Mouse (Mus musculus) NIH3T3 (cell line): ENCODE measurements at regions not wholly inside any gene's neighbourhood (a gene's known extent, or its start where the extent isn't known, plus 50 kb on each side); places are given as distances from the start of the nearest gene placed in this dataset.
"Not testable (repeated sequence)": the region's sequence is repeated elsewhere in the genome, so short reads cannot be mapped to it uniquely, and the experiment has no call there.

Source experiments
- DNase-seq: peaks from one replicate; pipeline ENCODE4 v3.0.0-alpha.2; 2012; ENCODE audit warnings: low read depth

DNA sequence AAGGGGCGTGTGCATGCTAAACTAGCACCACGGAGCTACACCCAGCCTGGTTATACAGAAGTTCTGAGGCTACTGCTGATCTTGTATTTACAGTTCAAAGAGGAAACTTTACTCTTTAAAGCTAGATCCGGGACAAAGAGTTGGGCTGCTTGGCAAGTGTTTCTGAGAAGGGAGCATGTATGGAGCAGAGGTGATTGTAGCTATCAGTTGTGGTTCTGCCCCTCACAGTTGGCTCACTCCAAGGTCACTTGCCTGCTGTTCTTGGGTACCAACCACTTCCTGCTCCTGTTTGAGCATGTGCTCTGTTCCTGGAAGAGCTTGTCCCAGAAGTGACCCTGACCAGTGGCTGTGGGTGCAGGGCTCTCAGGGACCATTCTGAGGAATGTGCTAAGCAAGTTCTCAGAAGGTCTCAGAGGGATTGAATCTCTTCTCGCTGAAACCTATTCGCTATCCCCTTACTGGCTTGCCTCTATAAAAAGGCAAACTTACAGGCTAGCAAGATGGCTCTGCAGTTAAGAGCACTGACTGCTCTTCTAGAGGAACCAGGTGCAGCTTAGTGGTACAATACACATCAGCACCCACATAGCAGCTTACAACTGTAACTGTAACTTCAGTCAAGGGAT, 94.9 kb upstream of the Max start:
- DNase-seq = no peak

GRCm38 (mm10) chr12:77054700-77055099, 92.7 kb upstream of the Max start:
- DNase-seq = no peak

- no peak for DNase-seq
Measured at GRCm38 (mm10) chr12:77054211-77054610, 92.2 kb upstream of the Max start.

DNA sequence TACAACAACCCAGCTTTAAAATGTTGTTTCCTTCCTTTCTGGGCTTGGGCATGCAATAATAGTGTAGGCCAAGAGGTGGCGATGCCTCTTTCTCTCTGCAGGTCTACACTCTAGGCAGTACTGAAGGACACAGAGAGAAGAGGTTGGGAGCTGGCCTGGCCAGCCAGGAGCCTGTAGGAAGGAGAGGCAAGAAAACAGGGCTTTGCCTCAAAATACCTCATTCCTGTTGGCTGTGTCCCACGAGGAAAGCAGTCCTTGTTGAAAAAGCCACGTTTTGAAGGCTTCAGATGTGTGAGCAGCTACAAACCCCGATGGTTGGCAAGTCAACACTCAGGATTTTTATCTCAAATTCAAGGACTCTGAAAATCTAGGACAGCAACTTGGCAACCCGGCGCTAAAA, 90.9 kb upstream of the Max start:
- peak; percentile 76 for DNase-seq

- no peak for DNase-seq
Measured at GRCm38 (mm10) chr12:77048380-77048779, 86.4 kb upstream of the Max start.

DNA sequence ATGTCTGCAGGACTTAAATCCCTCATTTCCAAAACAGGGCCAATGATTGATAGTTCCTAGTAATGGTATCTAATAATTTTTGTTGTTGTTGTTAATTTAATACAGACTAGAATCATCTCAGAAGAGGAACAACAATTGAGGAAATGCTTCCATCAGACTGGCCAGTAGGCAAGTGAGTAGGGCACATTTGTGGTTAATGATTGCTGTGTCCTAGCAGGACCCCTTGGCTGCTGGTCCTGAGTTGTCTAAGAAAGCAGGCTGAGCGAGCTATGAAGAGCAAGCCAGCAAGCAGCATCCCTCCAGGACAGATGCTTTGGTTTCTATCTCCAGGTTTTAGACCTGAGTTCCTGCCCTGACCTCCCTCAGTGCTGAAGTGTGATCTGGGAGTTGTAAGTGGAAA, 85.3 kb upstream of the Max start:
- DNase-seq = no peak

DNA sequence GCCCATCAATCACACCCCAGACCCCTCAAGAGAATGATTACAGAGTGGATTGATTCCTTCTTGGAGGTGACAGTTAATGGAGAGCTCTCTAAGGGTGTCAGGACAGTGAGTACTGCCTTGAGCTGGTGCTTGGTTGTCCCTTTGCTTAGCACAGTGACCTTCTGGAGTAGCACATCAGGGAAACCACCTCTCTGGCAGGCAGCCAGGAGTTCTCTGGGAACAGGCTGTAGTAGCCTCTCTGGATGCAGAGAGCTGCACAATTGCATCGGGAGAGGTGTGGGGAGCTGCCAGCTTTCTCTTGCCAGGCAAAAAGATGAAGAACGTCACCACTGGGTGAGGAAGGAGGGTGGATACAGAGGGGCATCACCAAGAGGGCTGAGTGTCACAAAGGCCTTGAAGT, 84.0 kb upstream of the Max start:
- peak; percentile 11 for DNase-seq

DNA sequence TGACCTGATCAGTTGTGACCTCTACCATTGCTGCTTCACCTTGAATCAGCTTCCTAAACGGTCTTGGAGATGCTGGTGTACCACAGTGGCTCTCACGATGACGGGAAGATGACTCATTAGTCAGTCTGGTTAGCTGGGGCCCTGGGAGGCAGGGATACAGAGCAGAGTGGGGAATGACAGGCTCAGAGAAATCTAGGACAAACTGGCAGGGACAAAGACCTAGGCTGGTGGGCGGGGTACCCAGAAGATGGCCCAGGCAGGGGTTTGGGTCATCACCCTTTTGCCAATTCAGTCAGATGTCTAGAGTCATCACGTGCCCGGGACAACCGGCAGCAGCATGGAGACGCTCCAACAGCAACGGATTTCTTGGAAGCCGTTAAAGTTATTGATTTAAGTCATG, 83.4 kb upstream of the Max start:
- DNase-seq = no peak

DNA sequence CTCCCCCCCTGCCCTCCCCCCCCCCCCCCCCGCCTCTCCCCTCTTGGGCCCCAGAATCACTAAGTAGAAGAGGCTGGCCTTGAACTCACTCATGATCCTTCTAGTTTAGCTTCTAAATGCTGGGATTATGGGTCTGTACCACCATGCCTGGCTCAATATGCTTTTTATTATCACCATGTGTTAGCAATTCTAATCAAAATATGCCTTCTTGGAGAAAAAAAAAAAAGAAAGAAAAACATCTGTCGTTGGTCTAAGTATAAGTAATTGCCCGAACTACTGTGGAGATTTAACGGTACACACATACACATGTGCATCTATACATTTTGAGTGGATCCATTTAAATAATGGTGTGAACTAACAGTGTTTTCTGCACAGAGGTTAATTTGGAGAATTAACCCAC, 80.4 kb upstream of the Max start:
- no peak for DNase-seq

DNA sequence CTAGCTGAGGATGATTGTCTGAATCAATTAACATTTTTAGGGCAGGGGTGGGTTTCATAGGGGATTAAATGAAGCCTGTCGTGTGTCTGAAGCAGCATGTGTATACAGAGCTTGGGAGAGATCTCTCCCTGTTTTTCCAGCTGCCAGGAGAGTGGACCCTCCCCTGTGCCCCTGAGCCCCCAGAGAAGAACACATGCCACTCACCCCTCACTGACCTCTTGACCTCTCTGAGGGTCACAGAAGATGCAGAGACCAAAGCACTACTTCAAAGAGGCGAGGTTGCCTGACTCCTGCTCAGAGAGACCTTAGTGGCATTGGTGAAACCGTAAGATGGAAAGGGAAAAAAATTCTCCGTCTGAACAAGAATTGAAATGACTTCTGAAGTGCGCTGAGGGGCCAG, 79.1 kb upstream of the Max start:
- no peak for DNase-seq

GRCm38 (mm10) chr12:77039953-77040305, 77.9 kb upstream of the Max start:
- DNase-seq = no peak

DNA sequence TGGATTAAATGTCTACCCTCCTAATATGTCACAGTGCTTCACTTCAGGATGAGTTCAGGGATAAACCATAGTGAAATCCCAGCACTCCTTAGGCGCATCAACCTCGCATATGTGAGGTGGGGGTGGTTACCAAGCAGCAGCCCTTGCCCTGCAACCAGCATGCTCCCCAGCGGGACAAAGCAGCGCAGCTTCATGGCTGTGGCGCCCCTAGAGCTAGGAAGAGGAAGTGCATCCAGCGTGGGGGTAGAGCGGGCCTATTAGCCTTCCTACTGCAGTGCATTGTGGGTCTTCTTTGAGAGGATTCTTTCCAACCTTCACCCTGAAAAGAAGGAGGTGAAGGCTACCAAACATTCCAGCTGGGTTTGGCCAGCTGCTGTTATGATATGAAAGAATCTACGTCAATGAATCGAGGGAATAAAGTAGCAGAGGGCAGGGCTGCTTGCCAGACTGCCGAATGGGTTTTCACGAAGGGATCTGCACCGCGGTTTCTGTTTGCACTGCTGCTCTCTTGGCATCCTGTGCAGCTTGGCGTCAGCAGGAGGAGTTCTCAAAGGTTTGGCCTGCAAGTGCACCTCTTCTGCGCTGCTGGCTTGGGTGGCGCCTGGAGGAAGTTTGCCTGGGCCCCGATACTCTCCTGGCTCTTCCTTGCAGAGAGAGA, 77.4 kb upstream of the Max start:
- DNase-seq = peak; percentile 23

- DNase-seq = no peak
Measured at GRCm38 (mm10) chr12:77035676-77036075, 73.7 kb upstream of the Max start.

DNA sequence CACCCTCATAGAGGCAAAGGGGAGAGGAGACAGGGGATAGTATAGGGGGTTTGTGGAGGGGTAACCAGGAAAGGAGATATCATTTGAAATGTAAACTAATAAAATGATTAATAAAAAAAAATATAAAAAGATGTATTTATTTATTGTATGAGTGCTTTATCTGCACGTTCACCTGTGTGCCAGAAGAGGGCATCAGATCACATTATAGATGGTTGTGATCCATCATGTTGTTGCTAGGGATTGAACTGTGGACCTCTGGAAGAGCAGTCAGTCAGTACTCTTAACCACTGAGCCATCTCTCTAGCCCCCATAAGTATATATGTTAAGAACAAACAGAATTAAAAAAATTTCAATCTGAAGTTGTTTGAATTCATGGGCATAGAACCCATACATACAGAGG, 69.4 kb upstream of the Max start:
- DNase-seq = no peak

GRCm38 (mm10) chr12:77025431-77025879, 63.5 kb upstream of the Max start:
- no peak for DNase-seq

DNA sequence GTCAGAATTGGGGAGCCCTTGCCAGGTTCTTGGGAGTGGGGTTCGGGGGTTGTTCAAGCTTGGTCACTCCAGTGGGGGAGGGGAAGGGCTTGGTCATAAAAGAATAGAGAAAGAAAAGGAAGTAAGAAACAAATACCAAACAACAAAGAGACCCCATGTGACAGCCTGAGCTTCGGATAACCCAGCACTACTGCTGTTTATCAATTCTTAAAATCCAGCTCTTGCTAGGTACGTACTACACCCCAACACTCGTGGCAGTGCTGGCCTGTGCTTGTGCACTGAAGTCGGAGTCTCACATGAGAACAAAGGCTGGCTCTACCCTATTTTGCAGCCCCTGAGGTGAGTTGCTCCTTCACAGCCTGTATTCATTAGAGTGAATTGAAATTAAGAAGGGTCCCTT, 60.5 kb upstream of the Max start:
- no peak for DNase-seq

DNA sequence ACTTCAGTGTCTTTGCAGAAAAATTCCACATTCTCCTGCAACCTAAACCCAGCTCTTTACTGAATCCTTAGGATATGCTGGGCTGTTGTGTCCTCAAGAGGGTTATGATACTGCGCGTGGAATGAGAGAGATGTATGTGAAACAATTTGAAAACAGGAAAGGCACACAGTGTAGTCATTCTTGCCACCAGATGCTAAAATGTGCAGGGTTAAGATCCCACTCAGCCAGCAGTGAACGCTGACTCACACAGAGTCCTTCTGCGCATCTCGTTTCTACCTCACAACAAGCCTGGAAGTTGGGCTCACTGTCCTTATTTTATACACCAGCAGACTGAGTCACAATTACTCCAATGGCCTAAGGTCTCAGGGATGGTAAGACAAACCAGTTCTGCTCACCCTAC, 59.9 kb upstream of the Max start:
- no peak for DNase-seq

- DNase-seq = peak; percentile 66
Measured at GRCm38 (mm10) chr12:77019708-77020511, 57.9 kb upstream of the Max start.

GRCm38 (mm10) chr12:77019148-77019547, 57.1 kb upstream of the Max start:
- not testable (repeated sequence) for DNase-seq

DNA sequence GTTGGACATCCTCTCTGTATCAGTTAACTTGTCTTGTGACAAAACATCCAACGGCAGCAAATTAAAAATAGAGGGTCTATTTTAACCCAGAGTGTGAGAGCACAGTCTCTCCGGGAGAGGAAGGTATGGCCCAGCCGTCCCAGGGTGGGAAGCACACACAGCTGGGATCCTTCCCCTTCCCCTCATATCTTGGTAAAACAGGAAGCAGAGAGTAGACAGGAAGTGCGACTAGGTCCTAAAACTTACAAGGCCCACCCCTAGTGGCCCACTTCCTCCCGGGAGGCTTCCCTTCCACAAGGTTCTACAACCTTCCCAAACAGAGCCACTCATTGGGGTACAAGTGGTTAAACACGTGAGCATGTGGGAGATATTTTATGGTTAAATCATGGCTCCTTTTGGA, 56.4 kb upstream of the Max start:
- no peak for DNase-seq

DNA sequence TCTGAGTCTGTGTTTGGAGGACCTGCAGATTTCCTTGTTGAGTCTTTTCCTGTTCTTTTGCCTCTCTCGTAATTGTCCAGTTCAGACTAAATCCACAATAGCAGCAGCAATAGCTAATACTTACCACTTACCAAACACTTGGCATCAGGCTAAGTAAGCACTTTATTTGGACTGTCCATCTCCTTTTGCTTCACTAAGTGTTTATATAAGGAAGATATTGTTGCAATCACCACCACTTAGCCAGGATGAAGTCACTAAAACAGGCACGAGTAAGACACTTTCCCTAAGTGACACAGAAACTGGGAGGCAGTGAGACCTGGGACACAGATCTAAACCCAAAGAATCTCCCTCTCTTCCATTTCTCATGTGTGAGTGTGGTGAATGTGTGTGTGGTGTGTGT, 52.9 kb upstream of the Max start:
- no peak for DNase-seq
